Mouse (Mus musculus): Measurements from ENCODE around the gene Gnpat. TPM values are rescaled to one million over a fixed set of nuclear protein-coding genes. Genes with fewer than 3 reads are reported as not detected.

Gene Gnpat
- polyA plus RNA-seq, 1 experiment from 2014 or later, result 102 TPM

- TF ChIP-seq CTCF (IDR thresholded peaks at IDR 0.05), result no peak
- DNase-seq (ENCODE audit: low read depth, low spot score) (no peak), ATAC-seq (no peak)
- ChIA-PET CTCF (interaction anchor here (1.1 to 2.9 kb wide), 2 partner anchors 9 to 18 kb away, joined by 3 to 13 read pairs; no protein-coding TSS in a partner anchor), POLR2A (no interaction called here)
- no peaks in the 10 kb centered on the region for H3K27me3 ChIP-seq
- in situ Hi-C loops (cut with MboI; ENCODE audit: low pct_unique_long_range_greater_than_20kb), result loop anchor here (5.0 kb wide), 2 partner anchors 91 to 211 kb away; no protein-coding TSS in a partner anchor
These were observed 34.1 kb upstream of the Gnpat start for GRCm38 (mm10) chr8:124828561-124829240.

- no peak for TF ChIP-seq CTCF (IDR thresholded peaks at IDR 0.05)
- ATAC-seq (no peak), DNase-seq (ENCODE audit: low read depth, low spot score) (no peak)
- in situ Hi-C loops (cut with MboI; ENCODE audit: low pct_unique_long_range_greater_than_20kb), result no loop called here
- POLR2A ChIA-PET, result no interaction called here
- no peaks in the 10 kb centered on the region for H3K27me3 ChIP-seq
- CTCF ChIA-PET, result no interaction called here
These were observed 32.8 kb upstream of the Gnpat start for GRCm38 (mm10) chr8:124830050-124830449.

GRCm38 (mm10) chr8:124831531-124831930 is 31.3 kb upstream of the Gnpat start:
- in situ Hi-C loops (cut with MboI; ENCODE audit: low pct_unique_long_range_greater_than_20kb), result no loop called here
- DNase-seq (ENCODE audit: low read depth, low spot score), result no peak

GRCm38 (mm10) chr8:124831941-124832340 is 30.9 kb upstream of the Gnpat start:
- no peak for ATAC-seq
- TF ChIP-seq CTCF (IDR thresholded peaks at IDR 0.05), result no peak
- in situ Hi-C loops (cut with MboI; ENCODE audit: low pct_unique_long_range_greater_than_20kb), result no loop called here
- CTCF ChIA-PET, result no interaction called here
- DNase-seq (ENCODE audit: low read depth, low spot score), result no peak
- H3K27me3 ChIP-seq, result no peaks in the 10 kb centered on the region
- POLR2A ChIA-PET, result no interaction called here

More at GRCm38 (mm10) chr8:124831531-124831930, 31.3 kb upstream of the Gnpat start:
- no peak for TF ChIP-seq CTCF (IDR thresholded peaks at IDR 0.05)
- ATAC-seq, result no peak
- ChIA-PET CTCF (interaction anchor here (0.8 kb wide), 1 partner anchor 73 kb away, joined by 3 read pairs; no protein-coding TSS in a partner anchor), POLR2A (no interaction called here)
- no peaks in the 10 kb centered on the region for H3K27me3 ChIP-seq

- H3K27me3 ChIP-seq, result no peaks in the 10 kb centered on the region
- ATAC-seq, result peak; percentile 70
- in situ Hi-C loops (cut with MboI; ENCODE audit: low pct_unique_long_range_greater_than_20kb), result no loop called here
- POLR2A ChIA-PET, result interaction anchor here (0.7 to 1.8 kb wide), 2 partner anchors 10 to 190 kb away, joined by 3 to 4 read pairs; no protein-coding TSS in a partner anchor
- CTCF ChIA-PET, result interaction anchor here (0.9 to 1.6 kb wide), 6 partner anchors 8 to 94 kb away, joined by 3 to 6 read pairs (median 3); no protein-coding TSS in a partner anchor
- DNase-seq (ENCODE audit: low read depth, low spot score), result peak; percentile 19
- TF ChIP-seq CTCF (IDR thresholded peaks at IDR 0.05), result no peak
These were observed 29.2 kb upstream of the Gnpat start for GRCm38 (mm10) chr8:124833430-124834205.

GRCm38 (mm10) chr8:124835848-124836247 is 27.0 kb upstream of the Gnpat start:
- CTCF ChIA-PET, result interaction anchor here (1.1 to 2.2 kb wide), 3 partner anchors 9 to 97 kb away, joined by 3 to 6 read pairs (median 5); no protein-coding TSS in a partner anchor
- no peak for DNase-seq (ENCODE audit: low read depth, low spot score)
- no peak for ATAC-seq
- in situ Hi-C loops (cut with MboI; ENCODE audit: low pct_unique_long_range_greater_than_20kb), result no loop called here
- no peak for TF ChIP-seq CTCF (IDR thresholded peaks at IDR 0.05)
- POLR2A ChIA-PET, result interaction anchor here (1.8 kb wide), 1 partner anchor 27 kb away, joined by 6 read pairs; the partner anchor contains the start of genes 2810004N23Rik and Gnpat
- H3K27me3 ChIP-seq, result no peaks in the 10 kb centered on the region

GRCm38 (mm10) chr8:124836273-124836672 is 26.6 kb upstream of the Gnpat start:
- POLR2A ChIA-PET, result interaction anchor here (1.0 to 1.8 kb wide), 2 partner anchors 27 to 28 kb away, joined by 6 read pairs; partner anchors contain the start of genes 2810004N23Rik and Gnpat
- DNase-seq (ENCODE audit: low read depth, low spot score) (no peak), ATAC-seq (no peak)
- H3K27me3 ChIP-seq, result no peaks in the 10 kb centered on the region
- in situ Hi-C loops (cut with MboI; ENCODE audit: low pct_unique_long_range_greater_than_20kb), result no loop called here
- no peak for TF ChIP-seq CTCF (IDR thresholded peaks at IDR 0.05)
- CTCF ChIA-PET, result interaction anchor here (1.1 to 2.2 kb wide), 4 partner anchors 9 to 97 kb away, joined by 3 to 6 read pairs (median 6); partner anchors contain the start of genes 2810004N23Rik and Gnpat

GRCm38 (mm10) chr8:124836907-124837306 is 25.9 kb upstream of the Gnpat start:
- ATAC-seq, result no peak
- TF ChIP-seq CTCF (IDR thresholded peaks at IDR 0.05), result no peak

GRCm38 (mm10) chr8:124837956-124838355 is 24.9 kb upstream of the Gnpat start:
- no peaks in the 10 kb centered on the region for H3K27me3 ChIP-seq
- CTCF ChIA-PET, result interaction anchor here (1.0 to 2.2 kb wide), 2 partner anchors 10 to 24 kb away, joined by 3 to 6 read pairs; partner anchors contain the start of genes 2810004N23Rik and Gnpat
- POLR2A ChIA-PET, result no interaction called here
- no peak for TF ChIP-seq CTCF (IDR thresholded peaks at IDR 0.05)
- in situ Hi-C loops (cut with MboI; ENCODE audit: low pct_unique_long_range_greater_than_20kb), result no loop called here
- ATAC-seq (no peak), DNase-seq (ENCODE audit: low read depth, low spot score) (no peak)

More at GRCm38 (mm10) chr8:124836907-124837306, 25.9 kb upstream of the Gnpat start:
- no peak for DNase-seq (ENCODE audit: low read depth, low spot score)
- CTCF ChIA-PET, result interaction anchor here (1.0 to 2.2 kb wide), 3 partner anchors 9 to 25 kb away, joined by 3 to 6 read pairs (median 5); partner anchors contain the start of genes 2810004N23Rik and Gnpat
- in situ Hi-C loops (cut with MboI; ENCODE audit: low pct_unique_long_range_greater_than_20kb), result no loop called here
- H3K27me3 ChIP-seq, result no peaks in the 10 kb centered on the region
- POLR2A ChIA-PET, result interaction anchor here (1.0 to 1.8 kb wide), 2 partner anchors 26 to 28 kb away, joined by 6 read pairs; partner anchors contain the start of genes 2810004N23Rik and Gnpat

GRCm38 (mm10) chr8:124839371-124839770 is 23.5 kb upstream of the Gnpat start:
- in situ Hi-C loops (cut with MboI; ENCODE audit: low pct_unique_long_range_greater_than_20kb), result no loop called here
- POLR2A ChIA-PET, result no interaction called here
- no peak for DNase-seq (ENCODE audit: low read depth, low spot score)

More at GRCm38 (mm10) chr8:124839371-124839770, 23.5 kb upstream of the Gnpat start:
- ATAC-seq, result no peak
- CTCF ChIA-PET, result no interaction called here
- no peaks in the 10 kb centered on the region for H3K27me3 ChIP-seq
- TF ChIP-seq CTCF (IDR thresholded peaks at IDR 0.05), result no peak

Measured in Patski (cell line).